Mouse (Mus musculus): ENCODE results near the gene Ppp1r12b. TPM values are rescaled to one million over a fixed set of nuclear protein-coding genes. Genes with fewer than 3 reads are reported as not detected.

Ppp1r12b gene
- polyA plus RNA-seq, 1 experiment from 2014 or later = 10.5 TPM

- no peaks in the 10 kb centered on the region for H3K36me3 ChIP-seq
- no peaks in the 10 kb centered on the region for H3K9me3 ChIP-seq
- H3K27me3 ChIP-seq = peaks cover 58% of the 10 kb centered on the region
- H3K4me1 ChIP-seq (replicated peaks) = peaks cover 53% of the 10 kb centered on the region
- no peak for ATAC-seq (ENCODE audit: low read depth)
- peak overlapping the region; percentile 53 for H3K4me3 ChIP-seq
- H3K9ac ChIP-seq = peak overlapping the region; percentile 76
- H3K27ac ChIP-seq (replicated peaks) = no peak overlapping the region
- 13% methylated on average over 8 of the region's 8 CpGs for WGBS
- H3K4me2 ChIP-seq = peak overlapping the region; percentile 97
Observed at GRCm38 (mm10) chr1:134708274-134708673, 247.5 kb downstream of the Ppp1r12b start.

GRCm38 (mm10) chr1:134707516-134707915 is 248.2 kb downstream of the Ppp1r12b start:
- Histone ChIP-seq H3K9ac (no peak overlapping the region), H3K27me3 (peaks cover 58% of the 10 kb centered on the region)
- 80% methylated on average over 3 of the region's 3 CpGs for WGBS

GRCm38 (mm10) chr1:134706549-134706948 is 249.2 kb downstream of the Ppp1r12b start:
- H3K36me3 ChIP-seq = no peaks in the 10 kb centered on the region
- peaks cover 54% of the 10 kb centered on the region for H3K27me3 ChIP-seq
- H3K4me1 ChIP-seq (replicated peaks) = peaks cover 56% of the 10 kb centered on the region
- no peak overlapping the region for H3K4me3 ChIP-seq
- no peak for ATAC-seq (ENCODE audit: low read depth)
- no peak overlapping the region for H3K27ac ChIP-seq (replicated peaks)
- 61% methylated on average over 2 of the region's 2 CpGs for WGBS
- H3K9ac ChIP-seq = no peak overlapping the region
- H3K4me2 ChIP-seq = no peak overlapping the region
- H3K9me3 ChIP-seq = no peaks in the 10 kb centered on the region

More at GRCm38 (mm10) chr1:134707516-134707915, 248.2 kb downstream of the Ppp1r12b start:
- Histone ChIP-seq H3K36me3 (no peaks in the 10 kb centered on the region), H3K4me3 (no peak overlapping the region), H3K27ac (replicated peaks) (no peak overlapping the region), H3K4me1 (replicated peaks) (peaks cover 58% of the 10 kb centered on the region), H3K4me2 (no peak overlapping the region), H3K9me3 (no peaks in the 10 kb centered on the region)
- ATAC-seq (ENCODE audit: low read depth) = no peak

Small RNA genes lying within 50 kb of the gene (microRNA-seq; reads per million reads assigned to microRNA genes)
- not detected for gene Gm22232

Other genes starting within 250 kb of the Ppp1r12b start
- 11.7 and 12.9 TPM in 2 replicates for gene Ube2t, start 6.6 kb upstream of the Ppp1r12b start, polyA plus RNA-seq (2015; fragmentation: Nextera tagmentation; extraction: Ambion mirVana)
- gene Lgr6, start 149.3 kb upstream of the Ppp1r12b start, polyA plus RNA-seq (2015; fragmentation: Nextera tagmentation; extraction: Ambion mirVana) = 1.4 and 2.0 TPM in 2 replicates
- 0.59 and 1.1 TPM in 2 replicates for gene Ptpn7, start 176.8 kb upstream of the Ppp1r12b start, polyA plus RNA-seq (2015; fragmentation: Nextera tagmentation; extraction: Ambion mirVana)
- gene Arl8a, start 190.9 kb upstream of the Ppp1r12b start, polyA plus RNA-seq (2015; fragmentation: Nextera tagmentation; extraction: Ambion mirVana) = 331 and 336 TPM in 2 replicates
- gene Gpr37l1, start 211.7 kb upstream of the Ppp1r12b start, polyA plus RNA-seq (2015; fragmentation: Nextera tagmentation; extraction: Ambion mirVana) = 0.63 and 0.76 TPM in 2 replicates